Mouse (Mus musculus): ENCODE results near the gene Tmcc3. TPM values are rescaled to one million over a fixed set of nuclear protein-coding genes. Genes with fewer than 3 reads are reported as not detected.
"Not testable (repeated sequence)": the region's sequence is repeated elsewhere in the genome, so short reads cannot be mapped to it uniquely, and the experiment has no call there.

Gene Tmcc3
- polyA plus RNA-seq, 1 experiment: 20.7 TPM

DNA sequence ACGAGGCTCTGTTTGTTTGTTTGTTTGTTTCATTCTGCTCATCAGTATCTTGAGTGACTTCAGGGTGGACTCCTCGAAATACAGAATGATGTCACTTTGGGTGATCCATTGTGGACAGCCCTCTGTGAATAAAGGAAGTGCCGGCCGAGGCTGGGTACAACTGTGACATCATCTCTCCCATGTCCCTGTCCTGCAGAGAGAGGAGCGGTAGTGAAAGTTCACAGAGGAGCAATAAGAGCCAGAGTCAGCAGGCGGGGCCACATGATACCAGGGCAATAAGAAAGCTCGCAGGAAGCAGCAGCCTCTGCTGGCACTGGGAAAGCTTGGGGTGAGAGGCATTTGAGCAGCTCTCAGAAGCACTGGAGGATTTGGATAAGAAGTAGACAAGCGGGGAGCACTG, 264.2 kb downstream of the Tmcc3 start:
- H3K4me1 ChIP-seq (ENCODE audit: control insufficient read depth, insufficient read depth, insufficient read length, low read length): peaks cover 41% of the 10 kb centered on the region
- peak overlapping the region; percentile 49 for H3K4me3 ChIP-seq (ENCODE audit: insufficient read depth, low read depth, low read length)
- peak overlapping the region; percentile 97 for H3K27ac ChIP-seq (replicated peaks; ENCODE audit: low read depth, low read length)

DNA sequence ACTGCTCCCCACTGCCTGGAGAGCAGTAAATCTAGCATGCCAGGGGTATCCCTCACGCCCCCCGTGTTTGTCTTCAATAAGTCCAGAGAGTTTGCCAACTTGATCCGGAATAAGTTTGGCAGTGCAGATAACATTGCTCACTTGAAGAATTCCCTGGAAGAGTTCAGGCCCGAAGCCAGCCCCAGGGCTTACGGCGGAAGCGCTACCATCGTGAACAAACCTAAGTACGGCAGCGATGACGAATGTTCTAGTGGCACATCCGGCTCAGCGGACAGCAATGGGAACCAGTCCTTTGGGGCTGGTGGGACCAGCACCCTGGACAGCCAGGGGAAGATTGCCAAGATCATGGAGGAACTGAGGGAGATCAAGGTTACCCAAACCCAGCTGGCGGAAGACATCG, 267.1 kb downstream of the Tmcc3 start:
- peak overlapping the region; percentile 52 for H3K27ac ChIP-seq (replicated peaks; ENCODE audit: low read depth, low read length)
- peak overlapping the region; percentile 11; the same call in 1 of the 2 replicates for H3K4me3 ChIP-seq (ENCODE audit: insufficient read depth, low read depth, low read length)
- peaks cover 40% of the 10 kb centered on the region for H3K4me1 ChIP-seq (ENCODE audit: control insufficient read depth, insufficient read depth, insufficient read length, low read length)

- Histone ChIP-seq H3K4me3 (ENCODE audit: insufficient read depth, low read depth, low read length) (no peak overlapping the region), H3K27ac (replicated peaks; ENCODE audit: low read depth, low read length) (no peak overlapping the region), H3K4me1 (ENCODE audit: control insufficient read depth, insufficient read depth, insufficient read length, low read length) (peaks cover 26% of the 10 kb centered on the region)
Observed at GRCm38 (mm10) chr10:94581384-94581783, 269.6 kb downstream of the Tmcc3 start.

- Histone ChIP-seq H3K27ac (replicated peaks; ENCODE audit: low read depth, low read length) (0 out of 2 replicates have a peak overlapping the region, but pooled peaks have one; percentile 22), H3K4me3 (ENCODE audit: insufficient read depth, low read depth, low read length) (no peak overlapping the region), H3K4me1 (ENCODE audit: control insufficient read depth, insufficient read depth, insufficient read length, low read length) (peaks cover 11% of the 10 kb centered on the region)
Observed at GRCm38 (mm10) chr10:94583714-94584113, 272.0 kb downstream of the Tmcc3 start.

DNA sequence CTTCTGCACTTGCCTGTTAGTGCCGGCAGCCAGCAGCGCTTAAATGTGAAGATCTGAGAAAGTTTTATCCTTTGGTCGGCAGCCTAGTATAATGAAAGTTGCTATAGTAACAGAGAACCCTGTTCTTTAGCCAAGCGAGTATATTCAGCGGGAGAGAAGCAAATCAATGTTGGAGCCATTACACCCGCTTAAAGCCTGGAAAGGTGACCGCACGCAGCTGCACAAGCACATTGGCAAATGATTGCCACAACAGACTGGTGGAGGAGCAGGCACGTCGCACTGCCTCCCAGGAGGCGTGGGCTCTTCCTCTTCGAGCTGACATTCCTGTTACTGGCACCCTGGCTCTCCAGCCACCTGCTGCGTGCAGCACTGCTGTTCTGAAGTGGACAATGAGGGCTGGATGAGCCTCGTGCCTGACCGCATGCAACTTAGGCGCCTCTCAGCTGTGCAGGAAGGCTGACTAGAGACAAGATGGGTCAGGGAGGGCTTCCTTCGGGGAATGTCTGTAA, 273.2 kb downstream of the Tmcc3 start:
- no peak overlapping the region for H3K4me3 ChIP-seq (ENCODE audit: insufficient read depth, low read depth, low read length)
- H3K27ac ChIP-seq (replicated peaks; ENCODE audit: low read depth, low read length): no peak overlapping the region

DNA sequence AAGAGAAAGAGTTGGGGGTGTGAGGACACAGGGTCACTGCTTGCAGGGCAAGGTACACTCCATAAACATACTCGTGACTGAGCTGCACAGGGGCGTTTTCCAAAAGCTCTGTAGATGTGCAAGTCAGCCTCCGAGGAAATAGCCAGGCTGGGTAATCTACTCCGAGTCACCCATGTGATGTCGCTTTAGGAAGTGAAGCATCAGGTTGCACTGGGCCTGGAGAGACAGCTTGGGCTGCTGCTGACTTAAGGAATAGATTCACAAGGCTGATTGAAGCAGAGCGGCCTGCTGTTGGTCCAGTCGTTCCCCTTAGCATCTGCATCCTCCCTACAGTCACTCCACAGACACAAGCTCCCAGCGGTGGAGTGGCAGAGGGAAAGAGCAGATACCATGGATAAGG, 274.1 kb downstream of the Tmcc3 start:
- Histone ChIP-seq H3K4me3 (ENCODE audit: insufficient read depth, low read depth, low read length) (no peak overlapping the region), H3K27ac (replicated peaks; ENCODE audit: low read depth, low read length) (no peak overlapping the region), H3K4me1 (ENCODE audit: control insufficient read depth, insufficient read depth, insufficient read length, low read length) (peaks cover 6% of the 10 kb centered on the region; the same call in 1 of the 2 replicates)

More for the DNA sequence above, 273.2 kb downstream of the Tmcc3 start:
- peaks cover 6% of the 10 kb centered on the region; the same call in 1 of the 2 replicates for H3K4me1 ChIP-seq (ENCODE audit: control insufficient read depth, insufficient read depth, insufficient read length, low read length)

- Histone ChIP-seq H3K4me3 (ENCODE audit: insufficient read depth, low read depth, low read length) (no peak overlapping the region), H3K4me1 (ENCODE audit: control insufficient read depth, insufficient read depth, insufficient read length, low read length) (peaks cover 2% of the 10 kb centered on the region; the same call in 1 of the 2 replicates), H3K27ac (replicated peaks; ENCODE audit: low read depth, low read length) (no peak overlapping the region)
Observed at GRCm38 (mm10) chr10:94588976-94589375, 277.2 kb downstream of the Tmcc3 start.

- H3K4me1 ChIP-seq (ENCODE audit: control insufficient read depth, insufficient read depth, insufficient read length, low read length): 0 out of 2 replicates have a peak, but pooled peaks cover 2% of the 10 kb centered on the region
- H3K4me3 ChIP-seq (ENCODE audit: insufficient read depth, low read depth, low read length): no peak overlapping the region
- H3K27ac ChIP-seq (replicated peaks; ENCODE audit: low read depth, low read length): no peak overlapping the region
Observed at GRCm38 (mm10) chr10:94595705-94596104, 284.0 kb downstream of the Tmcc3 start.

GRCm38 (mm10) chr10:94599846-94600245, 288.1 kb downstream of the Tmcc3 start:
- H3K27ac ChIP-seq (replicated peaks; ENCODE audit: low read depth, low read length); H3K4me3 ChIP-seq (ENCODE audit: insufficient read depth, low read depth, low read length); H3K4me1 ChIP-seq (ENCODE audit: control insufficient read depth, insufficient read depth, insufficient read length, low read length): not testable (repeated sequence)

- no peak overlapping the region for H3K4me3 ChIP-seq (ENCODE audit: insufficient read depth, low read depth, low read length)
- H3K27ac ChIP-seq (replicated peaks; ENCODE audit: low read depth, low read length): no peak overlapping the region
- 0 out of 2 replicates have a peak, but pooled peaks cover 2% of the 10 kb centered on the region for H3K4me1 ChIP-seq (ENCODE audit: control insufficient read depth, insufficient read depth, insufficient read length, low read length)
Observed at GRCm38 (mm10) chr10:94601034-94601433, 289.3 kb downstream of the Tmcc3 start.

DNA sequence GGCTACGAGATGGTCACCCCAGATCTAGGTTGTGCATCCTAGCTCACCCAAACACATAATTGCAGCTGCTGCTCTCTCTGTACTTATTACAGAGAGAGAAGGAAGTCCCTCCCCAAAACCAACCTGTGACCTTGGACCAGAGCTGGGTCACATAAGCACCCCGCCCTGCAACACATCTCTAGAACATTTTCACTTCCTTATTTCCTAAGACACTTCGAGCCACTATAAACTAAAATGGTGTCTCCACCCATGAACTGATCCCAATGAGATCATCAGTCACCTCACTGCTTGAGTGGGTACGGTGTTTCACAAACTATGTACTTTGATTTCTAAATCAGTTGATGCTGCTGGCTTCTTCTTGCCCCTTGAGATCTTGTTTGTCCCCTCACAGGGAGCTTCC, 293.7 kb downstream of the Tmcc3 start:
- Histone ChIP-seq H3K4me3 (ENCODE audit: insufficient read depth, low read depth, low read length) (no peak overlapping the region), H3K4me1 (ENCODE audit: control insufficient read depth, insufficient read depth, insufficient read length, low read length) (no peaks in the 10 kb centered on the region), H3K27ac (replicated peaks; ENCODE audit: low read depth, low read length) (no peak overlapping the region)

- H3K27ac ChIP-seq (replicated peaks; ENCODE audit: low read depth, low read length): no peak overlapping the region
- no peak overlapping the region for H3K4me3 ChIP-seq (ENCODE audit: insufficient read depth, low read depth, low read length)
Observed at GRCm38 (mm10) chr10:94609309-94609777, 297.6 kb downstream of the Tmcc3 start.

DNA sequence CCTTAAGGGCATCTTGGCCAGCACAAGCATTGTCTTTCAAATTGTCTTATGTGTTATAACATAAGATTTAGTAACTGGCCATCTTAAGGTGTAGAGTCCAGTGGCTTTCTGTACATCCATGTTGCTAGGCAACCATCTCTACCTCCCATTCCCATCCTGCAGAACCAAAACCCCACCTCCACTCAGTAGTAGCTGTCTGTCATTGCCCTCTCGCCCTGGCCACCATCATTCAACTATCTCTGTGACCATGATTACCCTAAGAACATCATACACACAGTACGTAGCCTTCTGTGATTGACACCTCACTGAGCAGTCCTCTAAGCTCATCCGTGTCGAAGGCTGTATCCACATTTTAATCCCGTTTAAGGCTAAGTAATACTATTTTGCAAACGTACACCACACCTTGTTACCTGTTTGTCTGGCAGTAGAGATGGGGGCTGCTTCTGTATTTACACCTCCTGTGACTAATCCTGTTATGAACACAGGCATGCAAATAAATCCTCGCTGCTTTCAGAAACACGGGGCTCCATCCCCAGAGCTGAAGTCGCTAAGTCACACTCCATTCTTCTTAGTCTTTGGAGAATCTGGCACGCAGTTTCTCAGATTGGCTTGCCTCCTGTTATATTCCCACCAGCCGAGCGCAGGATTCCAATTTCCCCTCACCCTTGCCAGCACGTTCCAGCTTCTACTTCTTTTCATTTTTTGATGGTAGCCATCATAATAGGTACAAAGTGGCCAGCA, 299.6 kb downstream of the Tmcc3 start:
- no peak overlapping the region for H3K4me3 ChIP-seq (ENCODE audit: insufficient read depth, low read depth, low read length)
- no peaks in the 10 kb centered on the region for H3K4me1 ChIP-seq (ENCODE audit: control insufficient read depth, insufficient read depth, insufficient read length, low read length)
- no peak overlapping the region for H3K27ac ChIP-seq (replicated peaks; ENCODE audit: low read depth, low read length)

More at GRCm38 (mm10) chr10:94609309-94609777, 297.6 kb downstream of the Tmcc3 start:
- no peaks in the 10 kb centered on the region for H3K4me1 ChIP-seq (ENCODE audit: control insufficient read depth, insufficient read depth, insufficient read length, low read length)

DNA sequence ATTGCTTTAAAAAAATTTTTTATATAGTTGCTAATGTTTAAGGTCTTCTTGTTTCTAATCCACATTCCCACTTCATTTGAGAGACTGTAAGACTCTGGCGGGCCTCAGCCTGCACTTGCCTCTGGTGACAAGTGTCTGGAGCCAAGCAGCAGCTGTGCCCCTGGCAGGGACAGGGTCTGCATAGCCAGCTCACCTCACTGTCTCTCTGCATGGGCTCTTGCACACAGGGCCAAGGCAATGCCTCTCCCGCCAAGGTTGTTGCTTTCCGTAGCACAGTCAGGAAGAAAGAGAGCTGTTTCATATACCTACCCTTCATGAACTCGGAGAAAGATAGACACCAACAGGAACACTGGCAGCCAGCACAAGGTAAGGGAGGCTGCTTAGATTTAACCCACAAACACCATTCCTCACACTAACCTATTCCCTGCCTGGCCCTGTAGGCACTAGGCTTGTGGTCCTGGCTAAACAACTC, 300.3 kb downstream of the Tmcc3 start:
- H3K4me3 ChIP-seq (ENCODE audit: insufficient read depth, low read depth, low read length): no peak overlapping the region
- no peaks in the 10 kb centered on the region for H3K4me1 ChIP-seq (ENCODE audit: control insufficient read depth, insufficient read depth, insufficient read length, low read length)
- H3K27ac ChIP-seq (replicated peaks; ENCODE audit: low read depth, low read length): no peak overlapping the region

DNA sequence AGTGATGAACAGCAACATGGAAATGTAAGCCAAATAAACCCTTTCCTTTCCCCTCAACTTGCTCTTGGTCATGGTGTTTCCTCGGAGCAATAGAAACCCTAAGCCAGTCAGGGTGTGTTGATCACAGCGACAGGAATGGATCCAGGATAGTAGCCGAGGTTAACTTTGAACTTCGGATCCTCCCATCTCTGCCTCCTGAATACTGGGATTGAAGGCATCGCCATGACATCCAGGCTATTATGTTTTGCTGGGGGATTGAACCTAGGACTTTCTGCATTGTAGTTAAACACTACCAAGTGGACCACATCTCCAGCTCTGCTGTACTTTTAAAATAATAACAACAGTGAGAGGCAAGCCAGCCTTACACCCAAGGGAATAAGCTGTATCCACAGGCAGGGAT, 307.8 kb downstream of the Tmcc3 start:
- Histone ChIP-seq H3K4me3 (ENCODE audit: insufficient read depth, low read depth, low read length) (no peak overlapping the region), H3K4me1 (ENCODE audit: control insufficient read depth, insufficient read depth, insufficient read length, low read length) (no peaks in the 10 kb centered on the region)

DNA sequence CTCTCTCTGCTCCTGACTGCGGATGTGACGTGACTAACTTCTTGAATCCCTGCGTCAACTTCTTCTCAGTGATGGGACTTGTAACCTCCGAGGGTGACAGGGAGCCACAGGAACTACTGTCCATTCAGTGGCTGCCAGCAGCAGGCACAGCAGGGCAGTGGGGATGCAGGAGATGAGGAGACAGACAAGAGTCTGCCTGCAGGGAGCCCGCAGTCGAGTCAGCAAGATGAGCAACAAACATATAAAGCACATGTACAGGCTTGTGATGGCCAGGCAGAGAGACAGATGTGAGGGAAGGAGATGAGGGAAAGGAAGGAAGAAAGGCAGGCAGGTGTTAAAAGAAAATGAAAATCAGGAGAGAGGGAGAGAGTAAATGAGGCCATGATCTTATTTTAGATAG, 308.8 kb downstream of the Tmcc3 start:
- H3K4me3 ChIP-seq (ENCODE audit: insufficient read depth, low read depth, low read length): no peak overlapping the region
- H3K4me1 ChIP-seq (ENCODE audit: control insufficient read depth, insufficient read depth, insufficient read length, low read length): no peaks in the 10 kb centered on the region
- H3K27ac ChIP-seq (replicated peaks; ENCODE audit: low read depth, low read length): no peak overlapping the region

More for the DNA sequence above, 307.8 kb downstream of the Tmcc3 start:
- H3K27ac ChIP-seq (replicated peaks; ENCODE audit: low read depth, low read length): no peak overlapping the region
